Mouse (Mus musculus) fat pad, adult 2 months (tissue): ENCODE results near the gene Frmd4a.

Source experiments
- DNase-seq: peaks from one replicate; pipeline ENCODE4 v3.0.0-alpha.2; 2011; ENCODE audit warnings: low read depth, low spot score; ENCODE audit errors: extremely low read depth

Frmd4a gene

DNA sequence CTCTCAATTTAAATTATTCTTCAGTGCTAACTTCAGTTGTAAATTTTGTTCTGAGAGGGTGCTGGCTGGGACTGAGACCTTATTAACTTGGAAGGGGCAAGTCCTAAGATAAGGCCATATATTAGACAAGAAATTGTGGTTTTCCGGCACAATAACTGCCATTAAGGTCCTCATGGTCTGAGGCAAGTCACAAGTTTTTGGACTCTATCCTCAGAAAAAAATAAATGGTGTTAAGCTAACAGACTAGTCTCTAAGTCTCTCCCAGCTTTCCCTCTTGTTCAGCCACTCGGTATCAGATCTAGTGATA lies 493.5 kb downstream of the Frmd4a start:
- no peak for DNase-seq

DNA sequence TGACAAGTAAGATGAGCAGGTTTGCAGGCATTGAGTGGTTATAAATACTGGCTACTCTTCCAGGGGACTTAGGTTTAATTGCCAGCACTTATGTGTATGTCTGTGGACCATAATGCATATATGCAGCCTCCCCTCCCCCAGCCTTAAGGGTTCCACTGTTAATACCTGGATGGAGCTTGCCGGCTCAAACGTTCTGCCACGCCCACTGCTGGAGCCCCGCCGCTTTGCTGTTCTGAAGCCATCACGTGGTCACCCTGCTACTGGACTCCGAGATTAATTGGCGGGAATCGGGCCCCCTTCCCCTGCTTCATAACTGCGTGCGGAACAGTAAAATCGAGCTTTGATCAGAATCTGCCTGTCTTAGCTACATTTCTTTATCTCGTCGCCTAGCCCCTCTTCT lies 495.1 kb downstream of the Frmd4a start:
- DNase-seq: no peak

DNA sequence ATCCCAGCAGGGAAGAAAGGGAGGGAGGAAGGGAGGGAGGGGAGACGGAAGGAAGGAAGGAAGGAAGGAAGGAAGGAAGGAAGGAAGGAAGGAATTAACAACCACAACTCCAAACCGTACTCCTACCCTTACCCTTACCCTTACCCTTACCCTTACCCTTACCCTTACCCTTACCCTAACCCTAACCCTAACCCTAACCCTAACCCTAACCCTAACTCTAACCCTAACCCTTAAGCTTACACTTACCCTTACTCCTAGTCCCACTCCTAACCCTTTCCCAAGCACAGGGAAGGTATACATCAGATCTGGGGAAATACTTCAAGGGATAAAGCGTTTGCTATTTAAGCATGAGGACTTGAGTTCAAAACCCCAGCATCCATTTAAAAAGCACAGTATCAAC lies 498.4 kb downstream of the Frmd4a start:
- no peak for DNase-seq

DNA sequence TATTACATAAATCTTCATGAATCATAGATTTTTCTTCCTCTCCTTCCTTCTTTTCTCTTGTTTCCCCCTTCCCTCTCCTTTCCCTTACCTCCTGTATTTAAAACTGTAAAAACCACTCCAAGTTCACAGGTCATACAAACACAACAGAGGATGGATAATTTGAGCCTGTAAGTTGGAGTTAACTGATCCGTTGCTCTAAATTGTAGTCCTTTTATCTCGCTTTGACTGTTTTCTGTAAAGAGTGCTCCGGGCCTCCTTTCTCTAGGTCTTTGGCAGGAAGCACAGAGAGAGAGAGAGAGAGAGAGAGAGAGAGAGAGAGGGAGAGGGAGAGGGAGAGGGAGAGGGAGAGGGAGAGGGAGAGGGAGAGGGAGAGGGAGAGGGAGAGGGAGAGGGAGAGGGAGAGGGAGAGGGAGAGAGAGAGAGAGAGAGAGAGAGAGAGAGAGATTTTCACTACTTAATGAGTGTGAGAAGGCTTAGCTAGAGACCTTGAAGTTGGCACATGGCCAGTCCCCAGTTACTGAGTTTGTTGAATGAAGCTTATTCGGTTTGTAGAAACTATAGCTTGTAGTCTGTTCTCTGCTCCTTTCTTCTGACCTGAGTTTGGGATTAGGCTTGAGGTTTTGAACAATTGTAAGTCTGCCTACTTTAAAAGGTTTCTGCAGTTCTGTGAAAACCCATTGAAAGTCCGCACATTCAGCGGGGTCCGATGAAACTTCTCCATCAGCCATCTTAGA lies 499.5 kb downstream of the Frmd4a start:
- no peak for DNase-seq

DNA sequence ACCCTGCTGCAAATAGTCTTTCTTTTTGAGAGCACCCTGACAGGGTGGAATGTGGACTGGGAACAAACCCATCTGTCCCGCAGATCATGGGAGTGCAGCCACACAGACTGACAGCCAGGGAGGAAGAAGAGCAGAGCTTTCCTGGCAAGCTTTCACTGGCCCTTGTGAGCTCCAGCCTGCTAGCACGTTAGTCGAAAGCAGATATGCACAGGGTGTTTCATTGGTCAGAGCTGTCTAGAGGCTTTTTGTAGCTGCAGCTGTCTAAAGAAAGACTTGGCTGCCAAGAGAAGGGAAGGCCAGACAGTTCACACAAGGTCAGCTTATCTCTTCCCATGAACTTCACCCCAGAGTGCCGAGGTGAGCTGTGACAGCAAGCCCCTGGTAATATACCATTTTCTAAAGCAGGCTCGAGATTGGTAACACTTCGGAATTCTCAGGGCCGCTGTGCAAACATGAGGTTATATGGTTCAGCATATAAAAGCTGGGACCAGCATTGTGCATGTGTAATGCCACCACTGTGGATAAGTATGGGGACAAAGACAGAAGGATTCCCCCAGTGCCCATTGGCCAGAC lies 500.1 kb downstream of the Frmd4a start:
- DNase-seq: no peak

DNA sequence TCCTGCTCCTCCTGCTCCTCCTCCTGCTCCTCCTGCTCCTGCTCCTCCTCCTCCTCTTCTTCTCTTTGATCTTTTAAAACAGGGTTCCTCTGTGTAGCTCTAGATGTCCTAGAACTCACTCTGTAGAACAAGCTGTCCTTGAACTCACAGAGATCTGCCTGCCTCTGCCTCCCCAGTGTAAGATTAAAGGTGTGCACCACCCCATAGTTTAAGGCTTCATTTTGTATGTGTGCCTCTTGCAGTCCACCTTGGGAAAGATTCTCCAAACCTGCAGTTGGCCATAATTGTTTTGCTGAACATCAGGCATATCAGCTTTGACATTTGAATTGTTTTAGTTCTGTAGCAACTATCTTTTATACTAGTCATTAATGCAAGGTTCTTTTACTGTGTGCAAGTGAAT lies 501.0 kb downstream of the Frmd4a start:
- no peak for DNase-seq

DNA sequence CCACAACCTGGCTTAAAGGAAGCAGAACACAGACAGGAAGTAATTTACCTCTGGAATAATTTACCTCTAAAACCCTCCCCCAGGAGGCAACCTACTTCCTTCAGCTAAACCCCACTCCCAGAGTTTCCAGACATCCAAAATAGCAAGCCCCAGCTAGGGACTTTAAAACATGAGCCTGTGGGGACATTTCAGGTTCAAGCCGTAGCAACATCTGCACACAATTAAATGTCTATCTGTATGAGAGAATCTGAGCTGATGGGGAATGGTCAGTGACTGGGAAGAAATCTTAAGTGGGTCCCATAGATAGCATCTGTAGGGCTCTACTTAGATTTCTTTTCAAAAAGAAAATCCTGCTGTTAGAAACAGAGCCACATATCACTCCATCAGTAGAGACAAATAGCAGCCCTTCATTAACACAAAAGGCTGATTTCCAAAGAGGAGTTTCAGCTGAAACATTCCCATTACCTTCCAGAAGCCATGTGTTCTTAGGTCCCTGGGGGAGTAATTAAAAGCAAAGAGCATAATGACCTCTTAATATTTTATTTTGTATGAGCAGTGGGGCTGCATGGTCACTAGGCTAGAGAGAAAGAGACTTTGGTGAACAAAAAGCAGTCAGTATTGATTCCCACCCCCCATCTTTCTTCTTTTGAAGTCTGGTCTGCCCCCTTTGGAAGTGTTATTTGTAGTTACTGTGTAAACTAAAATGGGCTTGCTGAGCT lies 505.4 kb downstream of the Frmd4a start:
- DNase-seq: no peak

DNA sequence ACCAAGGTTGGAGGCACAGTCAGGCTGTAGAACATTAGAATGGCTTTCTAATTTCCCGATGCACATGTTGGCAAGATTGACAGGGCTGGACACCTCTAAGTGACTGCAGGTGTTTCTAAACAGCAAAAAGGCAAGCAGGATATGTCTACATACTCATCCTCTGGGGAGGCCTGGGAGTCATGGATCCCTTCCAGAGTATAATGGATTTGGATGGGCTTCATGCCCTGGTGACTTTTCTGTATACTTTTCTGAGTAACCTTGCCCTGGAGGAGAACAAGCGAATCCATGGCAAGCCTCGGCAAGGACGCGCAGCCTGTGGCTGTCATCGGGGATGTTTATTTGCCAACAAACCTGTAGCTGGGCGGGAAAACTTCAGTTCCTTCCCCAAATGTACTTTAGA lies 509.6 kb downstream of the Frmd4a start:
- DNase-seq: peak; percentile 50

DNA sequence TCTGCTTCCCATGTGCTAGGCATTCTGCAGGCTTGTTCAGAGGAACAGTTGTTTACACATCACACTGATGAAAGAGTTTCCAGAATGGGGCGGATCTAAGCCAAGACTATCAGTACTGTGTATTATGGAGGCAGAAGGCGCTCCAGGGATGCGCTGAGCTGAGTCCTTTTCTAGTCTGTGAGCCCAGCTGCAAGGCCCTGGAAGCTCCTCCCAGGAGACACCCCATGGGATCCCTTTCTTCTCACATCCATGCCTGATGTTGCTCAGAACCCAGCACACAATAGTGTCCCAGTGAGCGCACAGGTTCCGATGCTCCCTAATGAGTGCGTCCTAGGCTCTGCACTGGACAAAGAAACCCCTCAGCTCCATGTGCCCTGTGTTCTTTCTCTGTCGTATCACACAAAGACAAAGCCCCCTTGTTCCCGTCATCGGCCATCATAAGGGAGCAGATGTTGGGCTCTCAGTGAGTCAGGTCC lies 511.8 kb downstream of the Frmd4a start:
- DNase-seq: no peak

DNA sequence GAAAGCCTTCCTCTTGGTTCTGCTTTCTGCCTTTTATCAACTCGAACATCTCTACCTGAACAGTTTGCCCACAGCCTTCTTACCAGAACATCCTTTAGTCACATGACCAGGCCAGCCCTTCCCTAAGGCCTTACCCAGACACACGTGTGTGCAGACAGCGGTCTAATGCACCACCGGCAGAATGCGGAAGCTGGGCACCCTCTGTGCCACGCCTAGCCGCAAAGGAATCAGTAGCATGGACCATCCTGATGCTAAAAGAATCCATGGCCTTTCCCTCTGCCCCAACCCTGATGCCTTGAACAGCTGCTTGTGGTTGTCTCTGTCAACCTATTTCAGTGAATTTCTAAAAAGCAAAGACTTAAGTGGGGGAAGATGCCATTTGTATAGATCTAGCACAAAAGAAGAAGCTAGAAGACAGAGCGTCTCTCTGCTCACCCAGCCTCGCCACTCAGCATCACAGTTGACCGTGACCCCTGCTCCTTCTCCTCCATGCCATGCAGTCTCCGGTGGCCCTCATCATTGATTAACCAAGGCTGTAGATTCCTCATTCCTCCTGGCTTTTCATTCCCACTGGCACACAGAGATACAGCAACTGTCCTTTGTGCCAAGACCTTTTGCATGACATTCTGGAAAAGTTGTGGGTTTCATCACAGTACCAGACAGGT lies 514.1 kb downstream of the Frmd4a start:
- no peak for DNase-seq

DNA sequence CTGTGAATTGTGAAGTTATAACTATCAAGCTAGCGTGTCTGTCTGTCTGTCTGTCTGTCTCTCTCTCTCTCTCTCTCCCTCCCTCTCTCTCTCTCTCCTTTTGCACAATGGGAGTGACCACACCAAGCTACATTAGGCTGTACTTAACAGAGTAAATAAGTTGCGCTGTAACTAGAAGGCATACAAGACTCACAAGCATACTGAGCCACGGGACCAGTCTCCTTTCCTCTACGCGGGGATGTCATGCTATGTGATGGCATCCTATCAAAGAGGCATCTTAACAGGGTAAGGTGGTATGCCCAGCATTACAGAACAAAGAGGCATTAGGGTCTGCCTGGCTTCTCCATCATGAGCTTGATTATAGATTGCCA lies 514.7 kb downstream of the Frmd4a start:
- no peak for DNase-seq

DNA sequence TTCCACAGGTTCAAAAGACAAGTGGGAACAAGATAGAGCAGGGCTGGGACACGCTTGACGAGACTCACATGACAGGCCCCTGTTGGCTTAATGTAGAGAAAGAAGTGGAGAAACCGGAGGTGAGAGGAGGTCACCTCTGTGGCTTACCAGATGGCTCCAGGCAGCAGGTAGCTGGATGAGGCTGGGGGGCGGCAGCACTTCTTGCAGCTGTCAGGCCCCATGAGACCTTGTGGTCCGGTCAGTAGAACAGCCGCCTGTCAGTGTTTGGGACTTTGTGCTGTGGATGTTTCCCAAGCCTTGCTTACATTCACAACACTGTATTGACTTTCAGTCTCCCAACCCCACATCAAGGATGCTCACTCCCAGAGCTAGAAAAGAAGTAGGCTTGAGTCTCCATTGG lies 515.4 kb downstream of the Frmd4a start:
- DNase-seq: peak; percentile 13

DNA sequence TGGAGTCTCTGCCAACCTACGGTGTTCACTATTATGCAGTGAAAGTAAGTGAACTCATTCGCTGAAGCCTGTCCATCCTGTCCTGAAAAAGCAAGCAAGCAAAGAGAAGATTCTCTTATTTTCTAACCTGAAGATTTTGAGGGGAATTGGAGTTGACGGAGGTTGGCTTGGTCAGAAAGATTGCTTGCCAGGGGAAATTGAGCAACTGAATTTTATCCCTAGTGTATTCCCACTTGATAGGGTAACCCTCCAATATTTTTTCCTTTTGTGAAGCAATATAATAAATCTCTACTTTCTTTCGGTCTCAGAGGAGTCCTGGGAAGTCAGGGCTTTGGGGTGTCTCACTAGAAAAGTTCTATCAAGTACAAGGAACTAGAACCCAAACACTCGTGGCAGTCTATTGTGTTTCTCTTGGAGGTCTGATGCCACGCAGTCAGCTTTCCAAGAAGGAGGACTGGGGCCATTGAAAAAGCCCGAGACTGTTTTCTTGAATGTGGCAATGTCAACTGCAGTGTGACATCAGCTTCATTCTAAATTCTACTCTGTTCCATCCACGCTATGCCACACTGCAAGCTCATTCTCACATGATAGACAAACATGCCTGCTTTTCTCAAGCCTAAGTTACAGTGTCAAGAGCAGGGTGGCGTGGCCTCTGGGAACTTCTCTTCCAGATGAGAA lies 517.8 kb downstream of the Frmd4a start:
- no peak for DNase-seq

DNA sequence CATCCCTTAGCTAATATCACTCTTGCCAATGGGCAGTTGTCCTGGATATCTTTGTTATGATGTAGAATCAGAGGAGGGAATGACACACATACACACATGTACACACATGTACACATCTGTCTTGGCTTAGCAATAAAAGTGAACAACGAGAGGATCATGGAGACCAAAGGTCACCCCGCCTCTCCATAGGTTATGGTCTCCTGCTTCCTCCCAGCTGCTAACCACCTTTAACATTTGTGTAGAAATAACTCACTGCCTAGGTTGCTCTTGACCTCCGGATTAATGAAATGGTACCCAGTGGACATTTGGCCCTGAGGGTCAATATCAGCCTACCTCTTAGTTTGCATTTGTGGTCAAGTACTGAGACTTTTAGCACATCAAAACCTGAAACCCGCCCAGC lies 523.8 kb downstream of the Frmd4a start:
- no peak for DNase-seq

DNA sequence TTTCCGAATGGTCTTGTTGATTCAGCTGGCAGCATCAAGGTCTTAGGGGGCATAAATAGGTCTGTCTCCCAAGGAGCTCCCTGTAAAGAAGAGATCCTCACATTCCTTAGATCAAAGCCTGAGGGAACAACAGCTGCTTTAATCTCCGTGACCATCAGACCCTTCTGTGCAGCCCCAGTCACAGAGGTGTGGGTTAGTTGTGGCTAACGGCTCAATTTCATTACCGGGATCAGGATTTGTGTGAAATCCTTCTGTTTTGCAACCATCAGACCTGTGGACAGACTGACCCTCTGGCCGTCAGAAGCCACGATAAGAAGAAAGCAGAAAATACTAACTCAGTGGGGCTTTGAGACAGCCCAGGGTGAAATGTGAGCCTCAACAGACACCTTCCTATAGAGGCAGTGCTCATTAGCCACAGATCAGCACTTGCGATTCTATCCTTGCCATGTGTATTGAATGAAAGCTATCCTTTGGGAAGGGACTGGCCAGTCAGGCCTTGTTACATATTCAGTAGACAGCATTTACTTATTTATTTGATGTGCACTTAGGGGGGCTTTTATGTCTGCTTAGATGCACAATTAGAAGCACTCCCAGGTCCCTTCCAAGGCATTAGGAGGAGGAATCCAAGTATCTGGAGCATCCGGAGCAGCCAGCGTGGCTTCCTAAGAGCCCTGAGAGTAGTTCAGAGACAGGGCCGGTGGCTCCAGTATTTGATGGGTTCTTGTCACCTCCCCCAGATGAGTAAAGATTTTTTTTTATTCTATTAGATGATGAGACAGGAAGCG lies 524.5 kb downstream of the Frmd4a start:
- no peak for DNase-seq

DNA sequence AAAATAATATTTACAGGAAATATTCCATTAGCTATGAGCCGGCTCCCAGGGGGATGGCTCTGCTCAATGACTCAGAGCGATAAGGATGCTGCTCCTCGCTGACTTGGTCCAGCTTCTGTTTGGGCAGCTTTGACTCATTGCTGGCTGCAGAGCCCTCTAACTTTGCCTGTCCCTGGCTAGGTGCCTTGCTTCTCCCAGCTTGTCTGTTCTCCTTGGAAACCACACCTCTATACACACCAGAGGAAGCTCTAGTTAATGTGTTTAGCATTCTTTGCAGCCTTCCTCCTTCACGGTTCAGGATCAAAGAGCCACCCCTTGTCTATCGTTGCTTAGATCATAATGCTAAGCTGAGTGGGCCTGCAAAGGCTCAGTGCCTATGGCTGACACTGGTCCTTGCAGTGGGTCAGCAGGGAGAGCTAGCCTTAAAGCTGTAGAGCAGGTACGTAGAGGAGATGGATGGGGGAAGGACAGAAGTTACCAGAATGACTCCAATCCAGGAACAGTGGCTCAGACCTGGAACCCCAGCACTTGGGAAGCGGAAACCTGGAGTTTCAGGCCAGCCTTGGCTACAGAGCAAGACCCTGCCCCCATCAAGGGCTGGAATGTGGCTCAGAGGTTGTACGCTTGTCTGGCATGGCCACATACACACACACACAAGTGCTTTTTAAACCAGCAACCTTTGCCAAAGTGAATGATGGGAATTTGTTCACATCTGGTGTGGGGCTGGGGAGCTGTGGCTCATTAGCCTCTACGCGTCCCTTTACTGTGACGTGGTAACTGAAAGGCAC lies 525.3 kb downstream of the Frmd4a start:
- DNase-seq: no peak

DNA sequence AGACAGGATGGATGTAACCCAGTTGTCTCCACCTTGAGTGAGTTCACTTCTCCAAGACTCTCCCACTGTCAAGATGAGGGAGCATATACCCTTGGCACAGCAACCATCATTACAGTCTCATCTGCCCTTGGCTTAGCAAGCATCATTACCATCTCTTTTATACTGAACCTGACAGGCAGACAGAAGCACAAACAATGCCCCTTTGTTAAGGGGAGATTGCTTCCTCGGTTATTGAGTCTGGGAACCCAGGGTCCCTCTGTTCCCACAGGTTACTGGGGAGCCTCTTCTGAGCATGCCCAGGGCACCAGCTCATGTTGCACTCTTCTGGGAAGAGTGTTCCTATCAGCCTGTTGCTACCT lies 525.9 kb downstream of the Frmd4a start:
- no peak for DNase-seq

DNA sequence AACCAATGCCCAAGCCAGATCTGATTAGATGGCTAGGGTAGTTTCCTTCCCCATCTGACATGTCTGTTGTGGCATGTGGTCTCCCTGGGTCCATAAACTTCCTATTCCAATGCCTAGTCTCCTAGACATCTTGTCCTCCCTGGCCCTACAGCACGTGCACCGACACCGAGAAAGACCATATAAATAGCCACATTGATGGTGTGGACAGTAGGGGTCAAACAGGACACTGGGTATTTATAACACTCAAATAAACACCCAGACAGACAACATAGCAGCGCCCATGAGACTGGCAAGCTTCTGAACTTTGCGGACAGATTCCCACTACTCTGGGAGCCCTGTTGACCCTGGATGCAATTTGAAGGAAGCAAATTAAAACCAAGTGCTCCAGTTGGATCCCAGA lies 526.8 kb downstream of the Frmd4a start:
- DNase-seq: no peak

DNA sequence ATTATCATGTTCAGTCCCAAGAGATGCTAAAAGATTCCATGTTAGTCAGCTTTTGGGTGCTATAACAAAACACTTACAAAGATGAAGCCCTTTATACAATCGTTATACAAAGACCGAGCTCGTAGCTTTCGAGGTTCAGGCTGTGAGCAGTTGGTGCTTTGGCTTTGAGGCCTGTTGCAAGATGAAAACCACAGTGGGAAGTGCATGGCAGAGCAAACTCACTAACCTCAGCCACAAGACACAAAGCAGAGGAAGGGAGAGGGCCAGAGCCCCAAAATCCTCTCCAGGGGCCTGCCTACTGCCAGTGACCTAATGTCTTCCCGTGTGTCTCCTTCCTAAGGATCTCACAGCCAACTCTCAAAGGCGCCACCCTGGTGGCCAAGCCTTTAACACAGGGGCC lies 527.7 kb downstream of the Frmd4a start:
- no peak for DNase-seq
